Mouse (Mus musculus): ENCODE results near the gene Gm21750. TPM values are rescaled to one million over a fixed set of nuclear protein-coding genes. Genes with fewer than 3 reads are reported as not detected.
"Not testable (repeated sequence)": the region's sequence is repeated elsewhere in the genome, so short reads cannot be mapped to it uniquely, and the experiment has no call there.

Gm21750 gene
- under 1 TPM; 0.23 TPM for total RNA-seq (2021)

GRCm38 (mm10) chr14:73660925-73661324 lies at the start of gene Gm21750:
Gm21750 (plus strand) TSS chr14:73661225.
- DNase-seq (ENCODE audit: low spot score in 2 of 2); intact Hi-C loops (cut with DNase I): not testable (repeated sequence)

GRCm38 (mm10) chr14:73614961-73615360 lies 46.1 kb upstream of the Gm21750 start:
- DNase-seq (ENCODE audit: low spot score in 2 of 2); intact Hi-C loops (cut with DNase I): not testable (repeated sequence)

- intact Hi-C loops (cut with DNase I), result no loop called here
- DNase-seq (ENCODE audit: low spot score in 2 of 2), result peak in 1 of 2 experiments; percentile 65
These were observed 40.1 kb upstream of the Gm21750 start for GRCm38 (mm10) chr14:73620880-73621279.

GRCm38 (mm10) chr14:73622988-73623387 lies 38.0 kb upstream of the Gm21750 start:
- intact Hi-C loops (cut with DNase I), result no loop called here

GRCm38 (mm10) chr14:73625469-73625868 lies 35.6 kb upstream of the Gm21750 start:
- intact Hi-C loops (cut with DNase I), result no loop called here
- DNase-seq (ENCODE audit: low spot score in 2 of 2), result no peak

More at GRCm38 (mm10) chr14:73622988-73623387, 38.0 kb upstream of the Gm21750 start:
- DNase-seq (ENCODE audit: low spot score in 2 of 2), result no peak

GRCm38 (mm10) chr14:73631511-73631910 lies 29.5 kb upstream of the Gm21750 start:
- intact Hi-C loops (cut with DNase I), result no loop called here
- no peak for DNase-seq (ENCODE audit: low spot score in 2 of 2)

GRCm38 (mm10) chr14:73632648-73633263 lies 28.3 kb upstream of the Gm21750 start:
- intact Hi-C loops (cut with DNase I), result no loop called here
- DNase-seq (ENCODE audit: low spot score in 2 of 2), result peak; percentile 29 to 57

- no peak for DNase-seq (ENCODE audit: low spot score in 2 of 2)
- intact Hi-C loops (cut with DNase I), result no loop called here
These were observed 26.7 kb upstream of the Gm21750 start for GRCm38 (mm10) chr14:73634356-73634755.

GRCm38 (mm10) chr14:73637460-73637859 lies 23.6 kb upstream of the Gm21750 start:
- no peak for DNase-seq (ENCODE audit: low spot score in 2 of 2)
- intact Hi-C loops (cut with DNase I), result no loop called here

- intact Hi-C loops (cut with DNase I), result no loop called here
- no peak for DNase-seq (ENCODE audit: low spot score in 2 of 2)
These were observed 10.8 kb upstream of the Gm21750 start for GRCm38 (mm10) chr14:73650179-73650578.

GRCm38 (mm10) chr14:73670091-73670490 lies 9.1 kb downstream of the Gm21750 start:
- DNase-seq (ENCODE audit: low spot score in 2 of 2), result peak; percentile 25 to 80
- intact Hi-C loops (cut with DNase I), result no loop called here

GRCm38 (mm10) chr14:73687726-73688125 lies 26.7 kb downstream of the Gm21750 start:
- DNase-seq (ENCODE audit: low spot score in 2 of 2), result peak; percentile 25 to 79

GRCm38 (mm10) chr14:73688427-73688826 lies 27.4 kb downstream of the Gm21750 start:
- intact Hi-C loops (cut with DNase I), result no loop called here
- no peak for DNase-seq (ENCODE audit: low spot score in 2 of 2)

More at GRCm38 (mm10) chr14:73687726-73688125, 26.7 kb downstream of the Gm21750 start:
- intact Hi-C loops (cut with DNase I), result no loop called here

GRCm38 (mm10) chr14:73700256-73700655 lies 39.2 kb downstream of the Gm21750 start:
- intact Hi-C loops (cut with DNase I), result loop anchor here (5.0 to 10.0 kb wide), 4 partner anchors 77 to 942 kb away; partner anchors contain the start of gene Htr2a
- peak; percentile 11 to 48 for DNase-seq (ENCODE audit: low spot score in 2 of 2)

GRCm38 (mm10) chr14:73709412-73710110 lies 48.5 kb downstream of the Gm21750 start:
- intact Hi-C loops (cut with DNase I), result loop anchor here (1.0 to 10.0 kb wide), 8 partner anchors 205 to 700 kb away; no protein-coding TSS in a partner anchor
- DNase-seq (ENCODE audit: low spot score in 2 of 2), result peak; percentile 45 to 93

Other genes with a start within 250 kb of the Gm21750 start
- 10 to 100 TPM; 26.5 to 27.5 TPM for gene Med4, start 151.2 kb upstream of the Gm21750 start, total RNA-seq (2021)
- gene Sucla2, start 135.9 kb upstream of the Gm21750 start, total RNA-seq (2021), result 100 to 1,000 TPM; 146 to 164 TPM
- 1 to 10 TPM; 4.5 to 6.4 TPM for gene Nudt15, start 113.0 kb upstream of the Gm21750 start, total RNA-seq (2021)